Mouse (Mus musculus): ENCODE measurements around the gene Acot7.

DNA sequence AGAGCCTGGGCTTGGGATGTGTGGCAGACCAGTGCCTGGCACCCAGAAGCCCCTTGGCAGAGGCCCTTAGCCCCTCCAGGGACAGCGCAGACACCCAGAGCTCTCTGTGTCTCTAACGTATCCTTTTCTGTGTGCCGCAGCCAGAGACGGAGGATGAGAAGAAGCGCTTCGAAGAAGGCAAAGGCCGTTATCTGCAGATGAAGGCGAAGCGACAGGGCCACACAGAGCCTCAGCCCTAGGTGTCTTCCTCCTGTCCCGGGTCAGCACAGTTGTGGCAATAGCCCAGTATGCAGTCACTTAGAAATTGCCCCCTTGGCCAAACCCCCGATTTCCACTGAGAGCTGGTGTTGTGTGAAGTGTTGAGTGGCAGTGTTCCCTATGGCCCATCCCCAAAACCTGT is 93.4 kb downstream of the Acot7 start:
- TF ChIP-seq CTCF (IDR thresholded peaks at IDR 0.05; ENCODE audit: low read depth) = no peak
- TF ChIP-seq EP300 (IDR thresholded peaks at IDR 0.05; ENCODE audit: low read depth) = no peak
